Mouse (Mus musculus) CD4-positive naive resting alpha-beta T cell, adult 76 days (primary cell): ENCODE data around the gene Pigk. TPM values are rescaled to one million over a fixed set of nuclear protein-coding genes. Genes with fewer than 3 reads are reported as not detected.

ENCODE experiments used
- total RNA-seq: library from RNA; stranded (reverse); gene quantifications from one replicate; pipeline ENCODE4 v1.2.4, GENCODE M21; 2023

Gene Pigk
- total RNA-seq: 24.9 TPM

DNA sequence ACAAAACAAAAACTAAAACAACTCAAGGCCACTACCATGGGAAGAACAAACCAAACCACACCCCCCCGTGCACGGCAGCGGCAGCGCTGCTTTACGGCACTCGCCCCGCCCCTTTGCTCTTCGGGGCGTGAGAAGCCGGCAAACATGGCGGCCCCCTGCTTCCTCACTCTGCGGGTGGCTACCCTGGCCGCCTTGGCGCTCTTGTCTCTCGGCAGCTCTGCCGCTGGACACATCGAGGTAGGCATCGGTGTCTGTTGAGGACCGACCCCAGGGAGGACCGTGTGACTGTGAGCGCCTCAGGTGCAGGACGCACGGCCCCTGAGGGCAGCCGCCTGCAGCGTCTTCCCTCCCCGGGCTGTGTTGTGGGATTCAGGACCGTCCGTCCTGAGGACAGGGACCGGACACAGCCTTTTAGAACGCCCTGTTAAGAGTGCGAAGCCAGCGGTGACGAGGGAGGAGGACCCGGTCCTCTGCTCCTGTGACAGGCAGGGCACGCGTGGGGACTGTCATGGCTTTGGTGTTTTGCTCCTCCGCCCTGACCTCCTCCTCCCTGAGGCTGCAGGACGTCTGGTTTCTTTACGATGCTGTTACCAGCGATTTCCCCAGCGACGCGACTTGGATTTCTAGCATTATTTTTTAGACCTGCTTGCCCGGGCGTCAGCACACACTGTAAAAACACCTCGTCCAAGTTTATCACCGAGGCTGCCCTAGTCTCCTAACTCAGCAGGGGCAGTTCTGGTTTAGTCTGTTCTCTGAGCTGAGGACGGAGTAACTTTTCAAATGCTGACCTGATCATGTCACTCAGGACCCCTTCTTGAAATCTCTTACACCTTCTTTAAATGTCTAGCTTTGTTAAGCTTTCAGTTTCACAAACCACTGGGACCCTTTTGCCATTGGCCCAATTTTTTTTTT, at the start of gene Pigk:
Gene Pigk, plus strand, starts transcription at position 110 of the 912 bp plus-strand sequence.

DNA sequence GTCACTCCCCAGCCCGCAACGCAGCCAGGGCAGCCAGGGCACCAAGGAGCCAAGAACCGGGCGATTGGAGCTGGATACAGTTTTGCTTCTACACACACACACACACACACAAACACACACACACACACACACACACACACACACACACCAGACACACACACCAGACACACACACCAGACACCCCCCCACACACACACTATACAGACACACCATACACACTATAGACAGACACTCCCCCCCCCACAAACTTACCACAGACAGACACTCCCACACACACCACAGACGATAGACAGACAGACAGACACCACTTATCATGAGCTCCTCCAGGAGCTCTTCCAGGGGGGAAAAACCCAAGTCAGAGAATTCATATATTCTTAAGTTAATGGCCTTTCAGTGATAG, 45.7 kb upstream of the Pigk start, which contains the start of gene Ak5:
Gene Ak5, minus strand, starts transcription at position 122 of the 400 bp plus-strand sequence.

DNA sequence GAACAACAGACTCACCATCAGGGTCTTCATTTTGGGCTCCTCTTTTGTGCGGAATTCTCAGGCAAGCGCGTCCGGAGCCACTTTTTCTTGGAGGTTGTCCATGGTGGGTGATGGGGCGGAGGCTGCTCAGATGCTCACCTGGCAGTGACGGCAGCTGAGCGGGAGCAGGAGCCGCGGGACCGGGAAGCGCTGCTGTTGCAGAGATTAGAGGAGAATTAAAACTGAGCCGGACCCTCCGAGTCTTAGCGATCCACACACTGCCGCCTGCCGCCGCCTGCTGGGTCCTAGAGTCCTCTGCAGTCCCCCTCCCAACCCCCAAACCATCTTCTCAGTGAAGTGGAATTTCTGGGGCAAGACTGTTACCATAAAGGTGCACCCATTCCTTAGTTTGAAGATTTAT, 268.1 kb downstream of the Pigk start, which contains the start of gene St6galnac5:
Gene St6galnac5, minus strand, starts transcription at position 259 of the 400 bp plus-strand sequence.

Other genes starting within 250 kb of the Pigk start
- not detected for gene Ak5, start 45.7 kb upstream of the Pigk start, total RNA-seq